Mouse (Mus musculus): ENCODE data around the gene Ercc1.

Gene Ercc1

DNA sequence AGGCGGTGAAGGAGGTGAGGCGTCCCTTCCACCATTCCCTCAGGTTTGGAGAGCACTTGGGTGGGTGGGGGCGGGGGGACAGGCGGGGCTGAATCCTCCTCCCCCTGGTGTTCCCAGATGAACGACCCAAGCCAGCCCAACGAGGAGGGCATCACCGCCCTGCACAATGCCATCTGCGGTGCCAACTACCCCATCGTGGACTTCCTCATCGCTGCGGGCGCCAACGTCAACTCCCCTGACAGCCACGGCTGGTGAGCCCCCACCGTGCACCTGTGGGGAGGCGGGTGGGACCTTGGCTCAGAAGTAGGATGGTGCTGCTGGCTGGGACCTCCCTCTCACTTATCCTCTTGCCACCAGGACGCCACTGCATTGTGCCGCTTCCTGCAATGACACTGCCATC, 30.8 kb downstream of the Ercc1 start:
- DNase-seq, result no peak

DNA sequence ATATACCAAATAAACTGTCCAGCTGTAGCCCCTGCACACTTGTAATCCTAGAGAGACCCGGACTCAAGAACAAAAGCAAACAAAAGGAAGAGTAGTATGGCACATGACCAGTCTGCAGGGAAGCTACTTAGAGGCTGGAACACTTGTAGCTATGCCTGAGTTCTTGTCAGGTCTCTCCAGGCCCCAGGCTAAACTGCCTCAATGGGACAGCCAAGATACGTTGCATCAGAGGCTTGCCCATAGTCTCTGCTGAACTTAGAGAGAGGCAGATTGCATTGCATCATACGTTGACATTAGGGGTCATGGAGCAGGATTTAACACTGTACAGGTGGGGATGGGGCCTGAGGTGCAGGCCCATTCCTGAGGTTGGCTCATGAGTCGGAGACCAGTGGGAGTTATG, 31.4 kb downstream of the Ercc1 start:
- no peak for DNase-seq

DNA sequence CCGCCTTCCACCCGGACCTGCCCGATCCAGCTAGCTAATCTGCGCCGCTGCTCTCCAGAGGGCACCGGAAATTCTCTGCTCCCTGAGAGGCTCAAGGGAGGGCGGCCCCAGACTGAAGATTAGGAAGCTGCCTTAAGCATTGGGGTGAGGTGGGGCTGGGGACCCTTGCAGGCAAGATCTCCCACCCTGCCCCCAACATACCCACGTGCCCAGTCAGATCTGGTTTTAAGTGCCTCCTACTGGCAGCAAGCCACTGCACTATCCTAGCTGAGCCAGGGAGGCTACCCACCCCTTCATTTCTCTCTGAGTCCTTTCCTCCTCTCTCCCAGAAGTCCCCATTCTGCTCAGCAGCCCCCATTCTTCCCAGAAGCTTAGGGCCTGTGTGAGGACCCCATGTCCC, 33.5 kb downstream of the Ercc1 start:
- no peak for DNase-seq

DNA sequence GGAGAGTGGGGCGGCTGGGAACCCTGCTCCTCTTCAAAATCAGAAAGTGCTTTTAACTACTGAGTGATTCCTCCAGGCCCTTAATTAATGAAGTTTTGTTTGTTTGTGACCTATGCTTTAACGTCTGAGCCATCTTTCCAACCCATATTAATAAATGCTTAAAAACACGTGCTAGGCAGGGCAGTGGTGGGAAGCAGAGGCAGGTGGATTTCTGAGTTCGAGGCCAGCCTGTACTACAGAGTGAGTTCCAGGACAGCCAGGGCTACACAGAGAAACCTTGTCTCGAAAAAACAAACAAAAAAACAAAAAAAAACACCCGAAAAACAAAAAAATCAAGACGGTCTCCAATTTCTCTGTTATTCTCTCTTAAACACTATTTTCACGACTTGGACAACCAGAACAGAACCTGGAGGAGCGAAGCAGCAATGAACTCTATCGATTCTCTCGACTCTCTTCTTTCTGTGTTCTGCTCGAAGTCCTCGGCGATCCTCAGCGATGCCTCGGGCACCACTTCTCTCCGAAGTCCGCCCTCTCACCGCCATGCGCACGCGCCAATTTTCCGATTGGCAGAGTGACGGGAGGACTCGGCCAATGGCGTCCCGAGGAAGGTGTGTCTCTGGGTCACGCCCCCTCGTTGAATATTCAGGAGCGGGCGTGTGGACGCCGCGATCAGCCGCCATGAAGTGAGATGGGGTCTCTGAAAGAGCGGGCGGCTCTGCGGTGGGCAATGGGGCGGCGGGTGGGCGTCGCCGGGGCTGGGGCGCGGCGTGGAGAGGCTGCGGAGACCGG, 37.0 kb downstream of the Ercc1 start, which contains the start of gene Ercc2:
Gene Ercc2 (plus strand): TSS at position 634 of the 789 bp plus-strand sequence.
- peak; percentile 98 to 99 for DNase-seq

DNA sequence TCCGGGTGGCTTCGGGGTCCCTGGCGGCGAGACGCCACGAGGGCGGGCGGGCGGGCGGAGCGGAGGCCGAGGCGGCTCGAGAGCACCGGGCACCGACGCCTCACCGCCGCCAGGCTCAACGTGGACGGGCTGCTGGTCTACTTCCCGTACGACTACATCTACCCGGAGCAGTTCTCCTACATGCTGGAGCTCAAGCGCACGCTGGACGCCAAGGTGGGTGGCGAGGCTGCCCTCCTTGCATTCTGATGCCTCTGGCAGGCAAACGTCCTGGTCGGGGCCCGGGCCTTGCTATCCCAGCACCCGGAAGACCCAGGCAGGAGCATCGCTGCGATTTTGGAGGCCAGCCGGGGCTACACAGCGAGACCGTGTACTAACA, 37.6 kb downstream of the Ercc1 start:
- no peak for DNase-seq

DNA sequence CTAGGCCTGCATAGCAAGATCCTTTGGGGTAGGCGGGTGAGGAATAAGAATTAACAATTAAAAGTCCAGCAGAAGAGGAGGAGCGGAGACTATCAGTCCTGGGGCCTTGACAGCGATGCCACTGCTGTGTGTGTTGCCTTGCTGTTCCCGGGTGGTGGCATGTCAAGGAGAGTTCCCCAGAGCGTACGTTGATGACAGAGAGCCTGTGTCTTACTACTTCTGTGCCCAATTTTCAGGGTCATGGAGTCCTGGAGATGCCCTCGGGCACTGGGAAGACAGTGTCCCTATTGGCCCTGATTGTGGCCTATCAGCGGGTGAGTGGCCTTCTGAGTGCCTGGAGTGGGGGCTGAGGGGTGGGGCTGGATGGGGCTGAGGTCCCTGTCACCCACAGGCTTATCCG, 39.1 kb downstream of the Ercc1 start:
- no peak for DNase-seq

DNA sequence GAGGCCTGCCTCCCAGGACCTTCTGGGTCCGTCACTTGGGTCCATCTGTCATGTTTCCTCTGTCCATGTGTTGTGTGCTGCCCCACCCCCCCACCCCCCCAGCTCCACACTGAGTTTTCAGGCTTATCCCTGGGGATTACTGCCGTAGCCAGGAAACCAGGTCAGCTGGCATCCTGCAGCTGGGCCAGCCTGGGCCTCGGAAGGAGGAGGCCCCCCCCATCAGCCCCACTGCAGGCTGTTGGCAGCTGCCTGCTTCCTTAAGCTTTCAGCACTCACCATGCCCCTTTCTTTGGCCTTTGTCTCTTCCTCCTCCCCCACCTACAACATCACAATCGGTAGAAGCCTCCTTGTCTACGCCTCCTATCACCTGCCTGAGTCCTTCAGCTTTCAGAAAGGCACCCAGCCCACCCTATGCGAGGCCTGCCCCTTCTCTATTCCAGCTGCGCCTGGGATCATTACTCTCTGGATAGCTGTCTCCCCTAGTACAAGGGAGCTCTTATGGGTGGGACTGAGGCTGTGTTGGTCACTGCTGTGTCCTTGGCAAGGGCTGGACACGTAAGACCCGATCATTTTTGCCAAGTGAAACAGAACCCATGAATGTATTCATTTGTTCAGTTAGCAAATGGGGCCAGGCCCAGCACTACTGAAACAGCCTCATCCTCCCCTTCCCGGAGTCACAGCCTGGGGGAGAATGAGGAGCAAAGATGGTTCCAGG, 44.3 kb downstream of the Ercc1 start:
- DNase-seq, result no peak

DNA sequence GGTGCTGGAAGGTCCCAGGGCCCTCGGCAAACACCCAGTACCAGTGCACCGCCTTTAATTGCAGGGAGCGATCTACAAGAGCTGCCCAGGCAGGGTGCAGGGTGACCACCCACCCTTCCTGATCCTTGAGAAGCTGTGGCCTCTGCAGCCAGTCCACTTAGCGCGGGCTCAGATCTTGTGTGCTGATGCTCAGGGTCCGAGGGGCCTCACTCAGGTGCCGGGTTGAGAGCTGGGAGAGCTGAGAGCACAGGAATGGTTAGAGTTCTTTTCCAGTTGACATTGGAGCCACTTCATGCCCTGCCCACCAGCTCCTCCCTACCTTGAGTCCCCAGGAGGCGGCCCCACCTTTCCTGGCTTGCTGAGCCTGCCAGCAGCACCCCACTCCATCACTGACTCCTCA, 49.9 kb downstream of the Ercc1 start:
- no peak for DNase-seq

DNA sequence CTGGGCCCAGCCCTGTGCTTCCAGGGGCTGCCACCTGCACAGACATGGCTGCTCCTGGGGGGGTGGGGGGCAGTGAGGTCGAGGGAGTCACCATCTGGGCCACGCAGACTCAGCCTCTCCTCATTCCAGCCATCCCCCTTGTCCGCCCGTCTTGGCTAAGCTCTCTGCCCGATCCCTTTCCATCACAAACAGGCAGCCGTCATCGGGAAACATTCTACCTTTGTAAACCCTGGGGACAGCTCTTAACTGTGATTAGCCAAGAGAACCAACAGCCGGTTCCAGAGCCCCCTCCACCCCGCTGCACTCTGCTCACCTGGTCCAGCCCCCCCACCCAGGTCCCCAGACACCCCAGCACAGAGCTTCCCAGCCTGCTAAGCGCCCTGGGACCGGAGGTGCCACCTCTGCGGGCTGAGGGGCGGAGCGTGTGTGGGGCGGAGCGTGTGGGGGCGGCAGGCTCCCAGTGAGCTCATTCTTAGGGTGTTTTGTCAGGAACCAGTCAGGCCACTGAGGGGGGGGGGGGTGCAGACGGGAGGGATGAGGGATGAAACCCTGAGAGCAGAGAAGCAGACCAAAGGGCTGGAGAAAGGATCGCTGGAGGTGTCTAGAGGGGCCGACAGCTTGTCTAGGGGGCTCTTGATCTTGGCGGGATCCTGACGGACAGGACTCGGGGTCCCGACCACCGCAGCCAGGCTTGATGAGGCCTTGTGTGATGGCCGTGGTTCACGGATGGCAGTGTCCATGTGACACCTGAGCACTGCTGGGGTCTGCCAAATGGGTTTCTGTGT, 55.1 kb downstream of the Ercc1 start:
- DNase-seq, result peak; percentile 73 to 80

DNA sequence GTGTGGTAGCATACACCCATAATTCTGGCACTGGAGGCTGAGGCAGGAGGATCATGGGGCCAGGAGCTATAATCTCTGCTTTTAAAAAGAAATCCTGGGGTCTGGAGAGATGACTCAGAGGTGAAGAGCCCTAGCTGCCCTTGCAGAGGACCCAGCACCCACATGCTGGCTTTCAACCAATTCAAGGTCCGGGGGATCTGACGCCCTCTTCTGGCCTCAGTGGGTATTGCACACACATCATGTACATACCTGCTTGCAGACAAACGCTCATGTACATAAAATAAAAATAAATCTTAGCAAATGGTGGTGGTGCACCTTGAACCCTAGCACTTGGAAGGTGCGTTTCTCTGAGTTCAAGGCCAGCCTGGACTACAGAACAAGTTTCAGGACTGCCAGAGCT, 56.4 kb downstream of the Ercc1 start:
- no peak for DNase-seq

DNA sequence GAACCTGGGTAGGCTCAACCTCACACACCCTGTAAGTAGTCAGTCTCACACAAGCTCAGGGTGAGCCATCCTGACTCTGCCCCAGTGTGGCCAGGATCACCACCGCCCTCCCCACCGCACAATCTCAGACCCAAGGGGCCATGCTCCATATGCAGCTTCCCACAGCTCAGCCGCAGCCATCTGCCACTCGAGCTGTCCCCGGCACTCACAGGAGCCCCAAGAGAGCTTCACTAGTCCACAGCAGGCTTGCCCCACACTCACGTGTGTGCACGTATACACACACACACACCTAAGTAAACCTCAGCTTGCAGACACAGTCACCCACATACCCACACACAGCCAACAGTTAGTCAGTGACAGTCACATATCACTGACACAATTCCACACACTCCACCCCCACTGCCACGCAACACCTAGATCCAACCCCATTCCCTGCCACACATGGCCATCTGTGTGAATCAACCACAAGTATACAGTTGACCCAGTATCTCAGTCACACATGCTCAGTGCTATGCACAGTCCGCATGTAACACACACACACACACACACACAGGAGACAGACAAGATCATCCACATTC, 58.0 kb downstream of the Ercc1 start:
- DNase-seq, result no peak

DNA sequence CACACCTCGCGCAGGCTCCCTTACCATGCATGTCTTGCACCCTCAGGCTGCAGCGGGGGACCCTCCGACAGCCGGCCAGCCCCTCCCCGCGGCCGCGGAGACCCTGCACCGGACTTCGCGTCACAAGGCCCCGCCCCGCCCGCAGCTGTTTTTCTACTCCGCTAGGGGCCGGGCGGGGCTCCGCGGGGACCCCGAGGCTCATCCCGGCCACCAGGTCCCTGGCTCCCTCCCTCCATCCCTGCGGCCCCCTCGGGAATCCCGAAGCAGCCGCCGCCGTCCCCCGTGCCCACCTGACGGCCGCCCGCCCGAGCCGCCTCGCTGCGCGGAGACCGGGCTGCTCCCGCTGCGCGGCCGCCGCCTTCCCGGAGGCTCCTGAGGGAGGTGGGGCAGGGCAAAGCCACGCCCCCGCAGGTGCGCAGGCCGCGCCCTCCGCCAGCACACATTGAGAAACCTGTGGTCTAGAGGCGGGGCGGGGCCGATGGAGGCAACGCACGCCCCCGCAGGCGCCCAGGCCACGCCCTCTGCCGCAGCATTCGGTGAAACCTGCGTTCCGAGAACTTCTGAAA, 59.2 kb downstream of the Ercc1 start, which contains the start of gene Klc3:
Gene Klc3 (minus strand): TSS at position 374 of the 566 bp plus-strand sequence.
- DNase-seq, result peak; percentile 91 to 94

DNA sequence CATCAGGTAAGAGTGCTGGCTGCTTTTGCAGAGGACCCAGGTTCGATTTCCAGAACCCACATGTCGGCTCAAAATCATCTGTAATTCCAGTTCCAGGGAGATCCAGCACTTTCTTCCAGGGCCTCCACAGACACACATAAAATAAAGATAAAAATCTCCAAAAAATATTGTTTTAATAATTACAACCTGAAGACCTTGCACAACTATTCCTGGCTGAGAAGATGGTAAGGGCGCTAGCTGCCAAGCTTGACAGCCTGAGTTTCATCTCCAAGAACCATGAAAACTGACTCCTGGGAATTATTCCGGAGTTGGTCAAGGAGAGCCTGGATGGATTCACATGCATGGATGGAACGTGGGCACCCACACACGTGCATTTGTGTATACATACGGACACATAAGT, 59.9 kb downstream of the Ercc1 start, which contains the start of gene Ckm:
Gene Ckm (plus strand): TSS at position 301 of the 400 bp plus-strand sequence.
- no peak for DNase-seq

DNA sequence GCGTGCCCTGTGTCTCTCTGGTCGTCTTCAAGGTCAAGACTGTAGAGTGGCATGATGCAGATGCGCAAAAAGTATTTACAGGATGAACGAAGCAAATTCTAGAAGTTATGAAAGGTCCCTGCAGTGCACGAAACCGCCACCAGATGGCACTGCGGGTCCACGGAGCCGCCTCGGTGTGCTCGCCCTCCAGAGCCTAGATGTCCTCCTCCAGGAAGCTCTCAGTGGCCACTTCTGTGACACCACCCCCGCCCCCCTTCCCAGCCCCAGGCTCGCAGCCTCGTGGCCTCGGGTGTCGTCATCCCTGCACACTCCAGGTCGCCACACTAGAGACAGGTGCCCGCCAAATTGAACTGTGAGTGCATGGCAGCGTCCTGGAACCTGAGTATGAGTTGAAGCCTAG, 60.8 kb downstream of the Ercc1 start:
- DNase-seq, result peak; percentile 79 to 86
